Mouse (Mus musculus) kidney, adult 11 months (tissue): ENCODE results near the gene Vmn2r116.
"Not testable (repeated sequence)": the region's sequence is repeated elsewhere in the genome, so short reads cannot be mapped to it uniquely, and the experiment has no call there.

Experiments used
- DNase-seq: peaks from one replicate; pipeline ENCODE4 v3.0.0; 2022

Gene Vmn2r116

GRCm38 (mm10) chr17:23384304-23384703 is at the start of gene Vmn2r116:
Gene Vmn2r116, plus strand, starts transcription at chr17:23384604.
- not testable (repeated sequence) for DNase-seq

- not testable (repeated sequence) for DNase-seq
Observed at GRCm38 (mm10) chr17:23343441-23343840, 41.0 kb upstream of the Vmn2r116 start, which contains the start of gene Vmn2r115. Gene Vmn2r115, plus strand, starts transcription at chr17:23343741.

- no peak for DNase-seq
Observed at GRCm38 (mm10) chr17:23351644-23352043, 32.8 kb upstream of the Vmn2r116 start.

GRCm38 (mm10) chr17:23433150-23433679 is 48.8 kb downstream of the Vmn2r116 start:
- DNase-seq: no peak
